Mouse (Mus musculus) intestine, embryonic 14.5 days (tissue): ENCODE data around the gene Slc44a1. TPM values are rescaled to one million over a fixed set of nuclear protein-coding genes. Genes with fewer than 3 reads are reported as not detected.

Source experiments
- ATAC-seq: fragments of 200-750 bp; cut with Nextera tagmentation; replicated peaks from 2 replicates; pipeline ENCODE4 v1.8.0; 2017; ENCODE audit warnings: low read depth, moderate number of reproducible peaks, moderate TSS enrichment, moderate library complexity; ENCODE audit not compliant: low FRiP score, low TSS enrichment
- DNase-seq: peaks from one replicate; pipeline ENCODE4 v3.0.0-alpha.2; 2018; ENCODE audit warnings: low spot score
- H3K27ac ChIP-seq: fragments of 300-500 bp; sonication (generic); 2 replicates; pipeline ENCODE4 v1.5.1; 2014; ENCODE audit warnings: low read depth, mild to moderate bottlenecking, control low read depth
- H3K27me3 ChIP-seq: fragments of 300-500 bp; sonication (generic); replicated peaks from 2 replicates; pipeline ENCODE4 v1.6.1; 2014; ENCODE audit warnings: low read length, control low read depth; ENCODE audit not compliant: control insufficient read depth, insufficient read depth
- H3K36me3 ChIP-seq: fragments of 300-500 bp; sonication (generic); 2 replicates; pipeline ENCODE4 v1.6.1; 2014; ENCODE audit warnings: low read length, control low read depth; ENCODE audit not compliant: control insufficient read depth, insufficient read depth
- H3K4me1 ChIP-seq: fragments of 300-500 bp; sonication (generic); replicated peaks from 2 replicates; pipeline ENCODE4 v1.6.1; 2014; ENCODE audit warnings: low read length, control low read depth, mixed read lengths; ENCODE audit not compliant: control insufficient read depth, insufficient read depth
- H3K4me2 ChIP-seq: fragments of 300-500 bp; sonication (generic); 2 replicates; pipeline ENCODE4 v1.6.1; 2014; ENCODE audit warnings: low read length
- H3K4me3 ChIP-seq: fragments of 300-500 bp; sonication (generic); 2 replicates; pipeline ENCODE4 v1.5.1; 2014; ENCODE audit warnings: low read depth, low read length, control low read depth, mixed read lengths
- H3K9ac ChIP-seq: fragments of 300-500 bp; sonication (generic); 2 replicates; pipeline ENCODE4 v1.6.1; 2014; ENCODE audit warnings: mild to moderate bottlenecking, low read length
- H3K9me3 ChIP-seq: fragments of 300-500 bp; sonication (generic); 2 replicates; pipeline ENCODE4 v1.6.1; 2016; ENCODE audit warnings: low read length, control low read depth; ENCODE audit not compliant: control insufficient read depth
- WGBS: fragments of 180-500 bp; shearing (Covaris S2); extraction: QIAGEN DNeasy Blood & Tissue Kit; methylation state at CpG from one replicate; pipeline ENCODE4 v1.1.7; 2014; 5-methylcytosine and 5-hydroxymethylcytosine counted together
- polyA plus RNA-seq: library from polyadenylated mRNA; unstranded; fragments of >200 nt; fragmentation: Nextera tagmentation; extraction: Ambion mirVana; gene quantifications from 2 replicates; pipeline ENCODE4 v1.2.1, GENCODE M21; 2014

Slc44a1 gene
- polyA plus RNA-seq, 1 experiment from 2014 or later = 75.1 TPM

DNA sequence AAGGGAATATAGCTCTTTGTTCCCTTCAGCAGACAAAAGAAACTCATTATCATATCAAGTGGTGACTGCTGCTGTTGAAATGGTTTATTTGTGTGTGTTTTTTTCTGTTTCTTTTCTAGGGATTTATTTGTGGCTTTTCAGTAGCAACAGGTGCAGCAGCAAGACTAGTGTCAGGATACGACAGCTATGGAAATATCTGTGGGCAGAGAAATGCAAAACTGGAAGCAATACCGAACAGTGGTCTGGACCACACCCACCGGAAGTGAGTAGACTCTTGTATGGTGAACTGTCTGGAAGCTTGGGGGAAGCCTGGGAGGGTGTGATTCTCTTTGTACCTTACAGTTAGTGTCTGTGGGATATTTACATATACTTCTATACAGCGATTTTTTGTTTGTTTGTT, 51.1 kb downstream of the Slc44a1 start:
- ATAC-seq (no peak), DNase-seq (peak; percentile 16)
- Histone ChIP-seq H3K4me3 (no peak overlapping the region), H3K27me3 (no peaks in the 10 kb centered on the region), H3K4me2 (no peak overlapping the region), H3K9me3 (no peaks in the 10 kb centered on the region), H3K4me1 (0 out of 2 replicates have a peak, but pooled peaks cover 3% of the 10 kb centered on the region), H3K9ac (no peak overlapping the region), H3K36me3 (no peaks in the 10 kb centered on the region; the same call in 1 of the 2 replicates), H3K27ac (no peak overlapping the region)
- WGBS = 81% methylated on average over 4 of the region's 4 CpGs

DNA sequence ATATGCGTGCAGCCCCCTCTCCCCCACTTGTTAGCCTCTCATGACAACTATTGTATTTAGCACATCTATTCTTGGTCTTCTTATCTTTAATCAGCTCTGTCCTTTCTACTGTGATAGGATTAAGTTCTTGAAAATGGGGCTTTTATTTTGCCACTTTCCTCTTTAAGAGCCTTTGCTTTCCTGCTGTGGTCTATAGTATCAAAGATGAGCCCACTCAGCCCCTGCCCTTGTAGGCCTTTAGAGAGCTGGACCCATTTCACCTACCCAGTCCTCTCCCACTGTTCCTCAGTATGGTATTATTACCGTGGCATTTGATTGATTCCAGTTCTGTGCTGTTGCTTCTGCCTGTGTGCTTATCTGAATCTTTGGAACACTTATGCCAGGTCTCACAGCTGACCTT, 55.4 kb downstream of the Slc44a1 start:
- no peaks in the 10 kb centered on the region for H3K9me3 ChIP-seq
- no peaks in the 10 kb centered on the region for H3K27me3 ChIP-seq
- ATAC-seq = no peak
- H3K36me3 ChIP-seq = no peaks in the 10 kb centered on the region; the same call in 1 of the 2 replicates
- no peaks in the 10 kb centered on the region for H3K4me1 ChIP-seq
- no peak overlapping the region for H3K9ac ChIP-seq
- WGBS = 70% methylated on average over 2 of the region's 2 CpGs
- H3K4me3 ChIP-seq = no peak overlapping the region
- no peak overlapping the region for H3K27ac ChIP-seq
- H3K4me2 ChIP-seq = no peak overlapping the region
- no peak for DNase-seq

DNA sequence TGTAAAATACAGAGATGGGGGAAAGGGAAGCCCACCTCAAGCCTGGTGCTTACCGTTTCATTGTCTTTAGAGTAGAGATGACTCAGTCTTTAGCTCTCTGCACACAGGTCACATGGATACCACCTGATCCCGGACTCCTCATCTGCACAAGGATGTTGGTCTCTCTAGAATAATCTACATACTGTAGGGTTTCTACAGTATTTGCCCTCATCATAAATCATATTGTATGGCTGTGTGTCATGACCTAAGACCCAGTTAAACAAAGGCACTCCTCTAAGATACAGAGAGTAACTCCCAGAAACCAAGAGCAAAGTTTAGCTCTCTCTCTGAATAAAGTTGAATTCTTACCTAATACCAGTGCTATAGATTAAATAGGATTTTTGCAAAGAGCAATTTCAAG, 62.6 kb downstream of the Slc44a1 start:
- 65% methylated on average over 2 of the region's 2 CpGs for WGBS
- Histone ChIP-seq H3K4me2 (no peak overlapping the region), H3K4me3 (no peak overlapping the region), H3K27me3 (no peaks in the 10 kb centered on the region), H3K9me3 (no peaks in the 10 kb centered on the region), H3K27ac (no peak overlapping the region), H3K4me1 (no peaks in the 10 kb centered on the region), H3K36me3 (no peaks in the 10 kb centered on the region), H3K9ac (no peak overlapping the region)
- DNase-seq (no peak), ATAC-seq (peak; percentile 66; the same call in 1 of the 2 replicates)

DNA sequence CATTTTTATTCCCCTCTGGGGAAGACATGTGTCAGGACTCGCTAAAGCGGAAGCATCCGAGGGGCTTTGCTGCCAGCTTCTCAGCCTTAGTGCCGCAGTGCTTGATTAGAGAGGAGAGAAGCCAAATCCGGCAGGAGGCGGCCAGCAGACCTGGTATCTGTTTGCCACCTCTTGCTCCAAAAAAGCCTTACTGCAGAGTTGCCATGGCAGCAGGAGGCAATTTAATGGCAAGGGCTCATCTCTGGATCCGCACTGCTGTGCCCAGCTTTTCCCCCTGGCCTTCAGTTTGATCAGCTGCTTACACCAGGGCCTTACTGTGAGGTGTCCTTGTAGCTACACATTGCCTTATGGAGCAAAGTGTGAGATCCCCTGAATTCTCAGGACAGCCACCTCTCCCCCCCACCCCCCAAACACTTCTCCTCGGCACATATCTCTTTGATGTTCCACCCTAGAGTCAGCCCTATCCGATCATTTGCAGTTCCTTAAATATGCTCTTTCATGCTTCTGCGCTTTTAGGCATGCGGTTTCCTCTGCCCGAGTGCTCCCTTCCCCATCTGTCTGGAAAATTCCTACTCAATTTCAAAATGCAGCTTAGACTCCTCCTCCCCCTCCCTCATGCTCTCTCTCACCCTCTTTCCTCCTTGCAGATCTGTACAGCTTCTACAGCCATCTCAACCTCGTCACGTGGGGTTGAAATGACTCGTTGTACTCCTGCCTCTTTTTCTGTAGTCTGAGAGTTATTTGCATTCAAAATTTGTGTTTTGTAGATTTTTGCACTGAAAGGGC, 72.1 kb downstream of the Slc44a1 start:
- no peak overlapping the region for H3K4me3 ChIP-seq
- H3K9me3 ChIP-seq = no peaks in the 10 kb centered on the region
- no peak overlapping the region for H3K9ac ChIP-seq
- H3K4me1 ChIP-seq = peaks cover 28% of the 10 kb centered on the region; the same call in 1 of the 2 replicates
- no peaks in the 10 kb centered on the region for H3K27me3 ChIP-seq
- 0 out of 2 replicates have a peak overlapping the region, but pooled peaks have one; percentile 2 for H3K27ac ChIP-seq
- DNase-seq (no peak), ATAC-seq (peak; percentile 32; the same call in 1 of the 2 replicates)
- 47% methylated on average over 15 of the region's 15 CpGs for WGBS
- no peaks in the 10 kb centered on the region for H3K36me3 ChIP-seq
- no peak overlapping the region for H3K4me2 ChIP-seq

DNA sequence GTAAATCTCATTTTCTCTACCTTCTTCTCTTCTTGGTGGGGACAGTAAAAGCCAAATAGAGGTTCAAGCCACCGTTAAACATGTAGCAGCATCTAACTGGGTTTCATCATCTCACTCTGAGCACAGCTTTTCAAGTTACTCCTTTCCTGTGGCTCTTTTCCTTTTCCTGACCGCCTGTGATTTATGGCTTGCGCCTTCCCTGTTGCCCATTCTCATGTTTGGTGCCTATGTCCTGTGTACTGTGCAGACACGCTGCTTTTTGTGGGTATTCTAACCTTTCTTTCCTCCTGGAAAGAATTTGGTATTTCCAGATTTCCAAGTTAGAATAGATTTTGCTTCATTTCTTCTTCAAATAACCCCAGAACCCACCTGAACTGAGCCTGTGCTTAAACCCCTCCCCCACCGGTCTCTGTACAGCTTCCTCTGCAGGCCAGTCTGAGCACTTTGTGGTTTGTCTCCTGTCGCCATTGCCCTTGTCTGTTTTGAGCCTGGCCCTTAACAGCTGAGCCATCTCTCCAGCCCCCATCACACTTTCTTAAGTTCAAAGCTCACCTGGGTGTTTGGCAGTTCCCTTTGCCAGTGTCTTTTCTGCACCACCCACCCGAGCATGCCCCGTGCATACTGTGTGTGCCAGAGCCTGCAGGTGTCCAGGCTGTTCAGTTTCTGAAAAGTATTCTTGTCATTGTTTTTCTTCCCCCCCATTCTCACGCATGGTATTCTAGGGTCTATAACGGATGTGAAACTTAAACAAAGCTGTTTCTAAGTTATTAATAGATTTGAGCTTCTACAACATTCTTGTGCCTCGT, 73.3 kb downstream of the Slc44a1 start:
- no peak for DNase-seq
- no peaks in the 10 kb centered on the region for H3K9me3 ChIP-seq
- no peak for ATAC-seq
- H3K4me2 ChIP-seq = no peak overlapping the region
- H3K4me3 ChIP-seq = no peak overlapping the region
- peaks cover 28% of the 10 kb centered on the region; the same call in 1 of the 2 replicates for H3K4me1 ChIP-seq
- no peaks in the 10 kb centered on the region for H3K27me3 ChIP-seq
- H3K27ac ChIP-seq = no peak overlapping the region
- H3K36me3 ChIP-seq = no peaks in the 10 kb centered on the region
- H3K9ac ChIP-seq = no peak overlapping the region
- 53% methylated on average over 11 of the region's 11 CpGs for WGBS

DNA sequence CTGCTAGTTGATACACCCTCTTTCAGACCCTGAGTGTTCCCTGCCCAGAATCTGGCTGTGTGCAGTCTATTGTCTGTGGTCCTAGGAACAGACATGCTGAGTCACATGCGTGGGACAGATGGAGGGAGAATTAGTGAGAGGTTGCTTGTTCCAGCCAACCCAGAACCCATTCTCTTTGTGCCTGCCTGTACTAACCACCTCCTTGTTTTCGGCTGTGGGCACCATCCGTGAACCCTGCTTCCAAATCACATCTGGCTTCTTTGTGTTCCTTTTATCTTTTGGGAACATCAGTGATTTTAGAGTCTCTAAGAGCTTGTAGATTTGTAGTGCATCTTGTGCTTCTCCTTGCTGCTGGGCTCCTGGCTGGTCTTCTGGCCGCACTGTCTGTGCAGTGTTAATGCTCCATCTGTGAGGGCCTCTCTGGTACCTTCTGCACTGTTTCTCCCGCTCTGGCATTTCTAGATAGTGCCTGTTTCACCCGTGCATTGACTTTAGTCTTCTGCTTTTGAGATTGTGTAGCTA, 75.9 kb downstream of the Slc44a1 start:
- WGBS = 70% methylated on average over 6 of the region's 6 CpGs
- Histone ChIP-seq H3K27ac (no peak overlapping the region), H3K9me3 (no peaks in the 10 kb centered on the region), H3K4me3 (no peak overlapping the region), H3K36me3 (no peaks in the 10 kb centered on the region), H3K9ac (no peak overlapping the region), H3K27me3 (no peaks in the 10 kb centered on the region), H3K4me1 (peaks cover 28% of the 10 kb centered on the region; the same call in 1 of the 2 replicates), H3K4me2 (no peak overlapping the region)
- DNase-seq (no peak), ATAC-seq (no peak)

DNA sequence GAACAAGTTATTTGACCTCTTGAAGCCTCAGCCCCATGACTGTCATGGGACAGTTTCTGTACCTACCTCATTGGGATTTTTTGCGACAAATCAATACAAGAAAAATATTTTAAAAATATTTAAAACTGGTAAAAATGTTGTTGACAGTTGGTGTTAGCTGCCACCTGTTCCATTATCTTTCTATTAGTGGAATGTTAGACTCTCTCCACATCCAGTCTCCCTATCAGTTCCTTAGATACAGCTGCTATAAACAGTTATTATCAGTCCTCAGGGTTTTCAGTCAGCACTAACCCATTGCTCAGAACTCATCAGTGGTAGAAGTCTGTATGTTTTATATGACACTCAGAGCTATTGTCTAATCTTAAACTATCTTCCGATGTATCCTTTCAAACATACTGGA, 79.2 kb downstream of the Slc44a1 start:
- Histone ChIP-seq H3K4me3 (no peak overlapping the region), H3K4me1 (peaks cover 7% of the 10 kb centered on the region; the same call in 1 of the 2 replicates), H3K9me3 (no peaks in the 10 kb centered on the region), H3K27me3 (no peaks in the 10 kb centered on the region), H3K9ac (no peak overlapping the region), H3K27ac (no peak overlapping the region), H3K36me3 (no peaks in the 10 kb centered on the region), H3K4me2 (no peak overlapping the region)
- 96% methylated on average over 2 of the region's 2 CpGs for WGBS
- no peak for ATAC-seq
- DNase-seq = no peak

DNA sequence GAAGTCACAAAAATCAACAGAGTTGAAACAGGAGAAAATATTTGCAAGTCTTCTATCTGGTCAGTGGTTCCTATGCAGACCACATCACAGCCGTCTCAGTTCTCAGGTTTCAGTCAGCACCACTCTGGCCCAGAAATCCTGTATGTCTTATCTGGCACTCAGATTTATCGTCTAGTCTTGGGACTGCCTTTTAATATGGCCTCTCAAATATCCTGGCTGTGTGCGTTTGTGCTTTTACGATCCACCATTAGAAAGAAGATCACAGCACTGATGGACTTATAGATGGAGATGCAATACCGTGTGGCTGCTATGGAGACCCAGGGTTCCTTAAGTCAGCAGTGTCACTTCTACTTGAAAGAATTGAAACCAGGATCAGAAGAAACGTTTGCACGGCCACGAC, 80.8 kb downstream of the Slc44a1 start:
- Histone ChIP-seq H3K9me3 (no peaks in the 10 kb centered on the region), H3K4me1 (no peaks in the 10 kb centered on the region), H3K27me3 (no peaks in the 10 kb centered on the region), H3K4me2 (no peak overlapping the region), H3K9ac (no peak overlapping the region), H3K36me3 (no peaks in the 10 kb centered on the region), H3K4me3 (no peak overlapping the region), H3K27ac (no peak overlapping the region)
- no peak for DNase-seq
- ATAC-seq = no peak
- 64% methylated on average over 8 of the region's 8 CpGs for WGBS
